Mouse (Mus musculus): Measurements from ENCODE around the gene Jkamp. TPM values are rescaled to one million over a fixed set of nuclear protein-coding genes. Genes with fewer than 3 reads are reported as not detected.

The Jkamp gene
- polyA plus RNA-seq, 1 experiment from 2014 or later = 63.0 TPM

Small RNA genes lying within 50 kb of the gene (microRNA-seq; reads per million reads assigned to microRNA genes)
- not detected for gene Gm24466

Other genes starting within 250 kb of the Jkamp start
- gene Gpr135, start 14.5 kb upstream of the Jkamp start, polyA plus RNA-seq (2016; fragmentation: Nextera tagmentation; extraction: Ambion mirVana) = 0.55 and 0.56 TPM in 2 replicates
- gene L3hypdh, start 150 bp upstream of the Jkamp start, polyA plus RNA-seq (2016; fragmentation: Nextera tagmentation; extraction: Ambion mirVana) = 19.0 and 19.5 TPM in 2 replicates
- not detected in 2 replicates for gene Ccdc175, start 99.4 kb downstream of the Jkamp start, polyA plus RNA-seq (2016; fragmentation: Nextera tagmentation; extraction: Ambion mirVana)